Mouse (Mus musculus) heart, embryonic 11.5 days (tissue): ENCODE data around the gene Ccdc182. TPM values are rescaled to one million over a fixed set of nuclear protein-coding genes. Genes with fewer than 3 reads are reported as not detected.
A peak's percentile ranks its signal among the peaks of the same experiment; 100 is the strongest.

Experiments
- ATAC-seq: fragments of 200-750 bp; cut with Nextera tagmentation; replicated peaks from 2 replicates; pipeline ENCODE4 v1.8.0; 2017; ENCODE audit warnings: moderate library complexity; ENCODE audit not compliant: insufficient number of reproducible peaks, low FRiP score, low TSS enrichment
- H3K27ac ChIP-seq: fragments of 300-500 bp; sonication (generic); 2 replicates; pipeline ENCODE4 v1.5.1; 2014; ENCODE audit warnings: mild to moderate bottlenecking, low read depth, low read length
- H3K27me3 ChIP-seq: fragments of 300-500 bp; sonication (generic); 2 replicates; pipeline ENCODE4 v1.6.1; 2014; ENCODE audit warnings: mild to moderate bottlenecking, low read length, mixed read lengths; ENCODE audit not compliant: control insufficient read depth, insufficient read depth
- H3K36me3 ChIP-seq: fragments of 300-500 bp; sonication (generic); 2 replicates; pipeline ENCODE4 v1.6.1; 2014; ENCODE audit warnings: mild to moderate bottlenecking, low read length, moderate library complexity, mixed read lengths; ENCODE audit not compliant: control insufficient read depth, insufficient read depth
- H3K4me1 ChIP-seq: fragments of 300-500 bp; sonication (generic); 2 replicates; pipeline ENCODE4 v1.6.1; 2014; ENCODE audit warnings: low read length; ENCODE audit not compliant: control insufficient read depth, insufficient read depth
- H3K4me2 ChIP-seq: fragments of 300-500 bp; sonication (generic); 2 replicates; pipeline ENCODE4 v1.6.1; 2014; ENCODE audit warnings: mild to moderate bottlenecking, moderate library complexity
- H3K4me3 ChIP-seq: fragments of 300-500 bp; sonication (generic); 2 replicates; pipeline ENCODE4 v1.5.1; 2014; ENCODE audit warnings: low read depth, low read length
- H3K9ac ChIP-seq: fragments of 300-500 bp; sonication (generic); 2 replicates; pipeline ENCODE4 v1.6.1; 2014; ENCODE audit warnings: mild to moderate bottlenecking, low read depth, low read length, moderate library complexity
- H3K9me3 ChIP-seq: fragments of 300-500 bp; sonication (generic); replicated peaks from 2 replicates; pipeline ENCODE4 v1.6.1; 2016; ENCODE audit warnings: low read length; ENCODE audit not compliant: control insufficient read depth
- WGBS: fragments of 180-500 bp; shearing (Covaris S2); extraction: QIAGEN DNeasy Blood & Tissue Kit; methylation state at CpG from one replicate; pipeline ENCODE4 v1.1.7; 2014; ENCODE audit not compliant: insufficient replicate concordance; 5-methylcytosine and 5-hydroxymethylcytosine counted together
- polyA plus RNA-seq: library from polyadenylated mRNA; unstranded; fragments of >200 nt; fragmentation: Nextera tagmentation; extraction: Ambion mirVana; gene quantifications from 2 replicates; pipeline ENCODE4 v1.2.1, GENCODE M21; 2014

The Ccdc182 gene
- polyA plus RNA-seq, 1 experiment from 2014 or later: not detected

- Histone ChIP-seq H3K27me3 (no peaks in the 10 kb centered on the region), H3K9me3 (no peaks in the 10 kb centered on the region), H3K4me2 (no peak overlapping the region), H3K27ac (no peak overlapping the region), H3K4me1 (peaks cover 24% of the 10 kb centered on the region), H3K36me3 (no peaks in the 10 kb centered on the region), H3K4me3 (no peak overlapping the region), H3K9ac (no peak overlapping the region)
- no peak for ATAC-seq
- 76% methylated on average over 6 of the region's 6 CpGs for WGBS
Measured at GRCm38 (mm10) chr11:88305759-88306158, 11.9 kb downstream of the Ccdc182 start.

GRCm38 (mm10) chr11:88307616-88308543, 14.0 kb downstream of the Ccdc182 start:
- WGBS: 73% methylated on average over 14 of the region's 14 CpGs
- ATAC-seq: no peak

GRCm38 (mm10) chr11:88309059-88309700, 15.3 kb downstream of the Ccdc182 start:
- no peaks in the 10 kb centered on the region for H3K36me3 ChIP-seq
- peak overlapping the region; percentile 29; the same call in 1 of the 2 replicates for H3K27ac ChIP-seq
- WGBS: 73% methylated on average over 10 of the region's 10 CpGs
- no peaks in the 10 kb centered on the region for H3K27me3 ChIP-seq
- no peak overlapping the region for H3K4me2 ChIP-seq
- no peak overlapping the region for H3K9ac ChIP-seq
- no peak for ATAC-seq
- peaks cover 49% of the 10 kb centered on the region for H3K4me1 ChIP-seq
- H3K9me3 ChIP-seq: no peaks in the 10 kb centered on the region
- no peak overlapping the region for H3K4me3 ChIP-seq

More at GRCm38 (mm10) chr11:88307616-88308543, 14.0 kb downstream of the Ccdc182 start:
- Histone ChIP-seq H3K27me3 (no peaks in the 10 kb centered on the region), H3K4me1 (peaks cover 36% of the 10 kb centered on the region), H3K9me3 (no peaks in the 10 kb centered on the region), H3K4me3 (no peak overlapping the region), H3K4me2 (no peak overlapping the region), H3K27ac (no peak overlapping the region), H3K36me3 (no peaks in the 10 kb centered on the region), H3K9ac (no peak overlapping the region; the same call in 1 of the 2 replicates)

DNA sequence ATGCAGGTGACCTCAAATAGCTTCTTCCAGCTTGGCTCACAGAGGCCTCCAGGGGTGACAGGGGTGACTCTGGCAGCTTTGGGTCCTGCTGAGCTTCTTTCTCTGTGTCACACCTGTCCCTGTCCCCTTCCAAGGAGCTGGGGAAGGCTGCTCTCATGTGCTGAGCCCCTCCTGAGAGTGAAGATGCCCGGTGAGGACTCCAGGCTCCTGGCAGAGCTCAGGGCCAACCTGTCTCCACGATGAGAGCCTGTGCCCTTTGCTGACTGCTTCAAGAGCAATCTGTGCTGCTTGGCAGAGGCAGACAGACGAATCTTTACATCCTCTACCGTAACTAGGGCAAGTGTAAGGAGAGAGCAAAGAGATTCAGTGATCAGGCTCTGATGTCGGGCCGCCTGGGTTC, 16.9 kb downstream of the Ccdc182 start:
- Histone ChIP-seq H3K9ac (no peak overlapping the region), H3K27me3 (no peaks in the 10 kb centered on the region), H3K4me1 (peaks cover 65% of the 10 kb centered on the region), H3K9me3 (no peaks in the 10 kb centered on the region), H3K36me3 (no peaks in the 10 kb centered on the region), H3K27ac (no peak overlapping the region), H3K4me3 (no peak overlapping the region), H3K4me2 (no peak overlapping the region)
- ATAC-seq: no peak
- WGBS: 64% methylated on average over 6 of the region's 6 CpGs

DNA sequence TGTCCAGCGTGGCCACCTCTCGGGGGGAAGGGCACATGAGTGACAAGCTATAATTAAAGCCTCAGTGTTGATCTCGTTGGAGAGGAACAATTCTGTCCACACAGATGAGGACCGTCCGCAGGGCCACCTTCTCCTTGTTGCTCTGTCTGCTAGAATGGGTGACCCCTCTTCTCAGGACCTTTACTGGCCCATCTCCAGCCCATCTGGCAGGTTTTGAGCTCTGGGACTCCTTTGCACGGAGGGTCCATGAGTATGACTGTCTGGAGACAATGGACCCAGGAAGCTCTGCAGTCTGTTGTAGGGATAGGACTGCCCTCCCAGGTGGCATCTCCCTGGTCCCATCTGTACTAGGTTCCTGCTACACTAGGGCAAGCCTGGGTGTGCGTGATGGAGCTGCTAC, 17.7 kb downstream of the Ccdc182 start:
- Histone ChIP-seq H3K27ac (no peak overlapping the region), H3K4me2 (no peak overlapping the region), H3K9me3 (no peaks in the 10 kb centered on the region), H3K9ac (no peak overlapping the region), H3K36me3 (no peaks in the 10 kb centered on the region), H3K27me3 (no peaks in the 10 kb centered on the region), H3K4me3 (no peak overlapping the region), H3K4me1 (peaks cover 68% of the 10 kb centered on the region)
- ATAC-seq: no peak
- 57% methylated on average over 7 of the region's 7 CpGs for WGBS

DNA sequence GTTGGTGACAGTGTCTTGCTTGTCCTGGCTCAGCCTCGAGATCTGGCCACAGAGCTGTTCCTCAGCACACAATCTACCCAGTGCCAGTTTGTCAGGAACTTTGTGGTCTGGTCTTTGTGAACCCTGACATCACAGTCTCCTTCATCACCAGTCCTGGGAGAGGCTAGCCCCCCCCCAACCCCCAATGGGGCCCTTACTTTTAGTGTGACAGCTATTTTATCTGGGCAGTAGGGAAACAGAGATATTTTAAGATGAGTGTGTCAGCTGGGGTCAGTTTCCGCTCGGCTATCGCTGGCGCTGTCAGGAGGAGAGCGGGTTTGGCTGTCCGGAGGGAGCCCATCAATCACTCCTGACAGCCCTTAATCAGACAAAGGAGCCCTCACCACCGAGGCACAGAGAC, 19.7 kb downstream of the Ccdc182 start:
- Histone ChIP-seq H3K4me3 (no peak overlapping the region), H3K36me3 (no peaks in the 10 kb centered on the region), H3K27me3 (no peaks in the 10 kb centered on the region), H3K9me3 (no peaks in the 10 kb centered on the region), H3K27ac (peak overlapping the region; percentile 46), H3K4me1 (peaks cover 68% of the 10 kb centered on the region), H3K9ac (no peak overlapping the region), H3K4me2 (peak overlapping the region; percentile 29; the same call in 1 of the 2 replicates)
- WGBS: 4% methylated on average over 8 of the region's 8 CpGs
- no peak for ATAC-seq

DNA sequence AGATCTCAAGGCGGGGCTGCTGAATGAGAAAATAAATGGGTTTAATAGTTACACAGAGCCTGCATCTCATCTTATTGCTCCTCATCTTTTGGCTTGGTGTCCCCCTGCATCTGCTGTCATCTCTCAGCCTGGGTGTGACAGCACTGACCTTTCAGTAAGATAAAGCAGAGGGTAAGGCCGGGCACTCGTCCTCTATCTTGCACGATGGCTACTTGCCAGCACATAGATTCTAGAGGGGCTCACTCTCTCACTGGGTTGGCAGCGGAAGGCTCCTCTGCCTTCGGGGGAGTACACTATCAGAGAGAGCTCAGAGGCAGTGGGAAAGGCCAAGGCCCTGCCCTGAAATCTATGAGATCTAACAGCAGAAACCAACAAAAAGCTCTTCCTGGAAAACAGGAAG, 20.6 kb downstream of the Ccdc182 start:
- H3K4me2 ChIP-seq: no peak overlapping the region
- ATAC-seq: no peak
- H3K27me3 ChIP-seq: no peaks in the 10 kb centered on the region
- H3K36me3 ChIP-seq: no peaks in the 10 kb centered on the region
- H3K4me1 ChIP-seq: peaks cover 67% of the 10 kb centered on the region
- H3K9ac ChIP-seq: 0 out of 2 replicates have a peak overlapping the region, but pooled peaks have one; percentile 7
- peak overlapping the region; percentile 46 for H3K27ac ChIP-seq
- 18% methylated on average over 6 of the region's 6 CpGs for WGBS
- H3K9me3 ChIP-seq: no peaks in the 10 kb centered on the region
- no peak overlapping the region for H3K4me3 ChIP-seq

DNA sequence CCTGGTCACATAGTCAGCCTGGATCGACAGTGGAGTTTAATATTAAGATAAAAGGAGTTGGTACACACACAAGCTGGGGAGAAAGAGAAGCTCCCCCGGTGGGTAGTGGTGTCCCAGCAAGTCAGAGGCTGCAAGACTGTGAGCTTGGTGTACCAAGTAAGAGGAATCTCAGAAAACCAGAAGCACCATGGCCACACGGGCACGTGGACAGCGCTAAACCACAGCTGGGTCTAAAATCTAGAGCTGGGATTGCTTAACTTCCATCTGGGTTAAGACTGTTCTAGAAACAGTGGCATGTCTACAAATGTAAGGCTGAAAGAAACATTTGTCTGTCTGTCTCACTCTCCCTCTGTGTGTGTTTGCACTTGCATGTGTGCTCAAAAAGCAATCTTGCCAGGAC, 21.5 kb downstream of the Ccdc182 start:
- Histone ChIP-seq H3K27ac (peak overlapping the region; percentile 46; the same call in 1 of the 2 replicates), H3K36me3 (no peaks in the 10 kb centered on the region), H3K27me3 (no peaks in the 10 kb centered on the region), H3K4me2 (no peak overlapping the region), H3K9me3 (no peaks in the 10 kb centered on the region), H3K4me3 (no peak overlapping the region), H3K9ac (no peak overlapping the region), H3K4me1 (peaks cover 58% of the 10 kb centered on the region)
- no peak for ATAC-seq
- WGBS: 75% methylated on average over 5 of the region's 5 CpGs
